Mouse (Mus musculus) forebrain, embryonic 13.5 days (tissue): Measurements from ENCODE around the gene Vti1a. TPM values are rescaled to one million over a fixed set of nuclear protein-coding genes. Genes with fewer than 3 reads are reported as not detected.
A peak's percentile ranks its signal among the peaks of the same experiment; 100 is the strongest.

Experiments
- ATAC-seq: fragments of 200-750 bp; cut with Nextera tagmentation; 2 replicates; pipeline ENCODE4 v1.8.0; 2017
- H3K27ac ChIP-seq: fragments of 300-500 bp; sonication (generic); 2 replicates; pipeline ENCODE4 v1.5.1; 2015; ENCODE audit warnings: inconsistent platforms, mild to moderate bottlenecking, moderate library complexity
- H3K27me3 ChIP-seq: fragments of 300-500 bp; sonication (generic); 2 replicates; pipeline ENCODE4 v1.6.1; 2015; ENCODE audit warnings: mild to moderate bottlenecking, inconsistent platforms
- H3K36me3 ChIP-seq: fragments of 300-500 bp; sonication (generic); 2 replicates; pipeline ENCODE4 v1.6.1; 2015; ENCODE audit warnings: mild to moderate bottlenecking, inconsistent platforms; ENCODE audit not compliant: poor library complexity, severe bottlenecking
- H3K4me1 ChIP-seq: fragments of 300-500 bp; sonication (generic); 2 replicates; pipeline ENCODE4 v1.6.1; 2015; ENCODE audit warnings: inconsistent platforms
- H3K4me2 ChIP-seq: fragments of 300-500 bp; sonication (generic); 2 replicates; pipeline ENCODE4 v1.6.1; 2015; ENCODE audit warnings: inconsistent platforms, mild to moderate bottlenecking, moderate library complexity
- H3K4me3 ChIP-seq: fragments of 300-500 bp; sonication (generic); 2 replicates; pipeline ENCODE4 v1.5.1; 2015; ENCODE audit warnings: mild to moderate bottlenecking, inconsistent platforms
- H3K9ac ChIP-seq: fragments of 300-500 bp; sonication (generic); 2 replicates; pipeline ENCODE4 v1.6.1; 2015; ENCODE audit warnings: mild to moderate bottlenecking, inconsistent platforms
- H3K9me3 ChIP-seq: fragments of 300-500 bp; sonication (generic); replicated peaks from 2 replicates; pipeline ENCODE4 v1.6.1; 2016; ENCODE audit warnings: inconsistent platforms
- WGBS: fragments of 180-500 bp; shearing (Covaris S2); methylation state at CpG from one replicate; pipeline ENCODE4 v1.1.7; 2015; 5-methylcytosine and 5-hydroxymethylcytosine counted together
- polyA plus RNA-seq: library from polyadenylated mRNA; unstranded; fragments of >200 nt; fragmentation: Nextera tagmentation; extraction: Ambion mirVana; gene quantifications from 2 replicates; pipeline ENCODE4 v1.2.1, GENCODE M21; 2015

The Vti1a gene
- polyA plus RNA-seq, 1 experiment from 2014 or later, result 25.8 TPM

GRCm38 (mm10) chr19:55597296-55597695 is 281.2 kb downstream of the Vti1a start:
- WGBS, result 3% methylated on average over 2 of the region's 2 CpGs
- ATAC-seq, result no peak
- no peak overlapping the region for H3K4me3 ChIP-seq
- H3K27me3 ChIP-seq, result peaks cover 21% of the 10 kb centered on the region
- H3K9me3 ChIP-seq, result no peaks in the 10 kb centered on the region
- no peak overlapping the region for H3K27ac ChIP-seq
- H3K4me1 ChIP-seq, result peaks cover 51% of the 10 kb centered on the region
- H3K9ac ChIP-seq, result no peak overlapping the region
- no peak overlapping the region for H3K4me2 ChIP-seq
- no peaks in the 10 kb centered on the region for H3K36me3 ChIP-seq

GRCm38 (mm10) chr19:55597951-55598350 is 281.9 kb downstream of the Vti1a start:
- 0 out of 2 replicates have a peak overlapping the region, but pooled peaks have one; percentile 13 for H3K9ac ChIP-seq
- H3K4me1 ChIP-seq, result peaks cover 47% of the 10 kb centered on the region
- no peaks in the 10 kb centered on the region for H3K9me3 ChIP-seq
- H3K4me2 ChIP-seq, result no peak overlapping the region
- H3K27ac ChIP-seq, result no peak overlapping the region
- 47% methylated on average over 12 of the region's 12 CpGs for WGBS
- no peaks in the 10 kb centered on the region for H3K36me3 ChIP-seq
- no peak overlapping the region for H3K4me3 ChIP-seq
- peaks cover 21% of the 10 kb centered on the region for H3K27me3 ChIP-seq
- ATAC-seq, result no peak

- Histone ChIP-seq H3K36me3 (no peaks in the 10 kb centered on the region), H3K4me3 (no peak overlapping the region), H3K4me1 (peaks cover 38% of the 10 kb centered on the region), H3K4me2 (no peak overlapping the region), H3K27ac (no peak overlapping the region), H3K27me3 (peaks cover 20% of the 10 kb centered on the region), H3K9me3 (no peaks in the 10 kb centered on the region), H3K9ac (no peak overlapping the region)
- 55% methylated on average over 6 of the region's 6 CpGs for WGBS
- no peak for ATAC-seq
Measured at GRCm38 (mm10) chr19:55599124-55599523, 283.0 kb downstream of the Vti1a start.

- Histone ChIP-seq H3K4me2 (no peak overlapping the region), H3K9ac (no peak overlapping the region), H3K4me1 (peaks cover 6% of the 10 kb centered on the region; the same call in 1 of the 2 replicates), H3K36me3 (no peaks in the 10 kb centered on the region), H3K27me3 (no peaks in the 10 kb centered on the region), H3K9me3 (no peaks in the 10 kb centered on the region), H3K27ac (no peak overlapping the region), H3K4me3 (no peak overlapping the region)
- ATAC-seq, result no peak
- WGBS, result 81% methylated on average over 10 of the region's 10 CpGs
Measured at GRCm38 (mm10) chr19:55607725-55608124, 291.6 kb downstream of the Vti1a start.

GRCm38 (mm10) chr19:55608858-55609375 is 292.8 kb downstream of the Vti1a start:
- no peaks in the 10 kb centered on the region for H3K9me3 ChIP-seq
- no peaks in the 10 kb centered on the region for H3K36me3 ChIP-seq

GRCm38 (mm10) chr19:55609806-55610205 is 293.7 kb downstream of the Vti1a start:
- ATAC-seq, result no peak

More at GRCm38 (mm10) chr19:55608858-55609375, 292.8 kb downstream of the Vti1a start:
- Histone ChIP-seq H3K27me3 (no peaks in the 10 kb centered on the region), H3K4me3 (no peak overlapping the region), H3K27ac (no peak overlapping the region), H3K4me2 (no peak overlapping the region), H3K4me1 (peaks cover 7% of the 10 kb centered on the region; the same call in 1 of the 2 replicates), H3K9ac (no peak overlapping the region)
- ATAC-seq, result no peak
- 73% methylated on average over 14 of the region's 14 CpGs for WGBS

GRCm38 (mm10) chr19:55615743-55616142 is 299.6 kb downstream of the Vti1a start:
- Histone ChIP-seq H3K27ac (no peak overlapping the region), H3K4me1 (peaks cover 9% of the 10 kb centered on the region), H3K4me3 (no peak overlapping the region), H3K36me3 (no peaks in the 10 kb centered on the region), H3K4me2 (no peak overlapping the region), H3K9me3 (no peaks in the 10 kb centered on the region), H3K9ac (no peak overlapping the region), H3K27me3 (no peaks in the 10 kb centered on the region)
- ATAC-seq, result no peak
- WGBS, result 76% methylated on average over 5 of the region's 5 CpGs

More at GRCm38 (mm10) chr19:55609806-55610205, 293.7 kb downstream of the Vti1a start:
- H3K27me3 ChIP-seq, result no peaks in the 10 kb centered on the region
- H3K4me3 ChIP-seq, result no peak overlapping the region
- H3K9me3 ChIP-seq, result no peaks in the 10 kb centered on the region
- no peak overlapping the region for H3K27ac ChIP-seq
- no peak overlapping the region for H3K9ac ChIP-seq
- WGBS, result 96% methylated on average over 3 of the region's 3 CpGs
- H3K4me1 ChIP-seq, result peaks cover 7% of the 10 kb centered on the region; the same call in 1 of the 2 replicates
- no peak overlapping the region for H3K4me2 ChIP-seq
- no peaks in the 10 kb centered on the region for H3K36me3 ChIP-seq

GRCm38 (mm10) chr19:55616276-55616675 is 300.2 kb downstream of the Vti1a start:
- no peaks in the 10 kb centered on the region for H3K27me3 ChIP-seq
- 87% methylated on average over 7 of the region's 7 CpGs for WGBS
- H3K4me1 ChIP-seq, result peaks cover 9% of the 10 kb centered on the region
- ATAC-seq, result no peak
- H3K27ac ChIP-seq, result no peak overlapping the region
- H3K4me2 ChIP-seq, result no peak overlapping the region
- no peak overlapping the region for H3K4me3 ChIP-seq
- no peak overlapping the region for H3K9ac ChIP-seq
- H3K36me3 ChIP-seq, result no peaks in the 10 kb centered on the region
- H3K9me3 ChIP-seq, result no peaks in the 10 kb centered on the region

- H3K4me2 ChIP-seq, result no peak overlapping the region
- no peak for ATAC-seq
- 88% methylated on average over 8 of the region's 8 CpGs for WGBS
- peaks cover 12% of the 10 kb centered on the region for H3K4me1 ChIP-seq
- no peak overlapping the region for H3K4me3 ChIP-seq
- H3K9me3 ChIP-seq, result no peaks in the 10 kb centered on the region
- H3K36me3 ChIP-seq, result no peaks in the 10 kb centered on the region
- H3K27me3 ChIP-seq, result 0 out of 2 replicates have a peak, but pooled peaks cover 5% of the 10 kb centered on the region
- no peak overlapping the region for H3K27ac ChIP-seq
- no peak overlapping the region for H3K9ac ChIP-seq
Measured at GRCm38 (mm10) chr19:55616937-55617336, 300.8 kb downstream of the Vti1a start.

GRCm38 (mm10) chr19:55618546-55618945 is 302.5 kb downstream of the Vti1a start:
- Histone ChIP-seq H3K4me3 (no peak overlapping the region), H3K9me3 (no peaks in the 10 kb centered on the region)

GRCm38 (mm10) chr19:55620411-55621008 is 304.4 kb downstream of the Vti1a start:
- no peak overlapping the region for H3K27ac ChIP-seq
- peaks cover 26% of the 10 kb centered on the region for H3K4me1 ChIP-seq
- peaks cover 10% of the 10 kb centered on the region; the same call in 1 of the 2 replicates for H3K27me3 ChIP-seq
- H3K9ac ChIP-seq, result no peak overlapping the region
- 59% methylated on average over 14 of the region's 14 CpGs for WGBS
- H3K4me2 ChIP-seq, result no peak overlapping the region
- no peaks in the 10 kb centered on the region for H3K9me3 ChIP-seq
- H3K4me3 ChIP-seq, result no peak overlapping the region
- no peaks in the 10 kb centered on the region for H3K36me3 ChIP-seq
- no peak for ATAC-seq

More at GRCm38 (mm10) chr19:55618546-55618945, 302.5 kb downstream of the Vti1a start:
- H3K36me3 ChIP-seq, result no peaks in the 10 kb centered on the region
- no peak for ATAC-seq
- no peak overlapping the region for H3K9ac ChIP-seq
- H3K4me2 ChIP-seq, result no peak overlapping the region
- H3K27ac ChIP-seq, result no peak overlapping the region
- peaks cover 25% of the 10 kb centered on the region for H3K4me1 ChIP-seq
- H3K27me3 ChIP-seq, result 0 out of 2 replicates have a peak, but pooled peaks cover 9% of the 10 kb centered on the region
- 97% methylated on average over 7 of the region's 7 CpGs for WGBS

- Histone ChIP-seq H3K36me3 (no peaks in the 10 kb centered on the region), H3K27me3 (peaks cover 16% of the 10 kb centered on the region; the same call in 1 of the 2 replicates), H3K4me2 (no peak overlapping the region), H3K4me1 (peaks cover 26% of the 10 kb centered on the region), H3K9ac (no peak overlapping the region), H3K9me3 (no peaks in the 10 kb centered on the region), H3K27ac (no peak overlapping the region), H3K4me3 (no peak overlapping the region)
- WGBS, result 80% methylated on average over 12 of the region's 12 CpGs
- no peak for ATAC-seq
Measured at GRCm38 (mm10) chr19:55621011-55621625, 305.0 kb downstream of the Vti1a start.
